Mouse (Mus musculus): Measurements from ENCODE around the gene Tbc1d9b.
"Not testable (repeated sequence)": the region's sequence is repeated elsewhere in the genome, so short reads cannot be mapped to it uniquely, and the experiment has no call there.

The Tbc1d9b gene

DNA sequence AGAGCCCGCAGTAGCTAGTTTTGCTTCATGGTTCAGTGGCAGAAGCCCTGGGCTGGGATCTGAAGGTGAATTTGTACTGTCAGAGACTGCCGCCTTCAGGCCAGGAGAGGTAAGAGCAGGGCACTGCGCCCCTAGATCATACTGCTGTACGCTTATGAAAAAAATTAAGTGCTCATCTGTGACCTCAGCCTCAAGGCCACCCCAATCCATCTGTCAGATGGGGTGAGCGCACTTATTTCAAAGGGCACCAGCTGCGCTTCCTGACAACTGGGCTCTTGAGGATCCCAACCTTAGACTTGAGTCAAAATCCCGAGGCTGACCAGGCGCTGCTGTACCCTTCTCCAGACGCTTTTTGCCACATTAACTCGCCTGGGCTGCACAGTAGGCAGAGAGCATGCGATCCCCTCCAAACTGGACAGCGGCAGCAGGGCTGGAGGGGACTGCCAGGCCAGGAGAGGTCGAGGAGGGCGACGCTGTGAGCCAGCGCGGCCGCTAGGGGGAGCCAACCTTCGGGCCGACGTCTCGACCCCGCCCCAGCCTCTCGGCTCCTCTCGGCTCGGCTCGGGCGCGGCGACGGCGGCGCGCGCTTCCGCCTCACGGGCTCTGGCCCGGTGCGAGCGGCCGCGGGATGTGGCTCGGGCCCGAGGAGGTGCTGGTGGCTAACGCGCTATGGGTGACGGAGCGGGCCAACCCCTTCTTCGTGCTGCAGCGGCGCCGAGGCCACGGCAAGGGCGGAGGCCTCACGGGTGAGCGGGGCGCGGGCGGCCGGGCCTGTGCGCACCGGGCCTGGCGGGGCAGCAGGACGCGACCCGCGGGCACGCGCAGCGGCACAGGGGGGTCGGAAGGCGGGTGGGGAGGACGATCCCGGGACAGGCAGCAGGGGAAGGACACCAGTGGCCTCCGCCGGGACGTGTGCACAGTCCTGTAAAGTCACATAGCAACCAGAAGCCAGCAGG lies at the start of gene Tbc1d9b:
Gene Tbc1d9b (plus strand): TSS at position 586 of the 956 bp plus-strand sequence.
- DNase-seq (ENCODE audit: low spot score): peak; percentile 88

DNA sequence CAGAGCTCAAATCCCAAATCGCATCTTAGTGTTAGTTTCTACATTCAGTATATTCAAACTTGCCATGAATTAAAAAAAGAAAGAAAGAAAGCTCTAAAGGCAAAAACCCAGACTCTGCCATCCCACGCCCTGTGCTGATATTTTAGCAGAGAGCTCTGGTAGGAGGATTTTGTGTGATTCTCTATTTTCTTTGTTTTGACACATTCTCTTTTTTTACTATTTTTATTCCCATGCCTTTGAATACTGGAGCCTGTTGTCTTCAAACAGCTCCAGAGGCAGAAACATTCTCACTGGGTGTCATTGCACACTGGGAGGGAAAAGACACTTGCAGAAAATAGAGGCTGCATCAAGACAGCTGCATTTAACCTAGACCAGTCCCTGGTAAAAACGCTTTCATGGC lies 45.0 kb upstream of the Tbc1d9b start:
- no peak for DNase-seq (ENCODE audit: low spot score)

DNA sequence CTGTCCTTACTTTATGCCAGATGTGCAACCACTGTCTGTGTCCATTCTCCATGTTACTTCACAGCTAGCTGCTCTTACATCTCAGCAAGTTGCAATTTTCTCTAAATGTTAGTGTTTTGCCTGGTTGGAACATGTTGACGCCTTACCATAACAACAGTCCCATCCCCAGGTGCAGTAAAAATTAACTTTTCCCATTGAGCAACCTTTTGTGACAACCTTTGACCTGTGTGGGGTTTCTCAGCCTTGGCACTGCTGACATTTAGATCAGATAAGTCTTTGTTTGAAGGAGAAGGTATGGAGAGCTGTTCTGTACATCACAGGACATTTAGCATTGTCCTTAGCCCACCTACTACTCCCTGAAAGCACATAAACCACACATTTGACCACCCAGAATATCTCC lies 41.4 kb upstream of the Tbc1d9b start:
- DNase-seq (ENCODE audit: low spot score): no peak

DNA sequence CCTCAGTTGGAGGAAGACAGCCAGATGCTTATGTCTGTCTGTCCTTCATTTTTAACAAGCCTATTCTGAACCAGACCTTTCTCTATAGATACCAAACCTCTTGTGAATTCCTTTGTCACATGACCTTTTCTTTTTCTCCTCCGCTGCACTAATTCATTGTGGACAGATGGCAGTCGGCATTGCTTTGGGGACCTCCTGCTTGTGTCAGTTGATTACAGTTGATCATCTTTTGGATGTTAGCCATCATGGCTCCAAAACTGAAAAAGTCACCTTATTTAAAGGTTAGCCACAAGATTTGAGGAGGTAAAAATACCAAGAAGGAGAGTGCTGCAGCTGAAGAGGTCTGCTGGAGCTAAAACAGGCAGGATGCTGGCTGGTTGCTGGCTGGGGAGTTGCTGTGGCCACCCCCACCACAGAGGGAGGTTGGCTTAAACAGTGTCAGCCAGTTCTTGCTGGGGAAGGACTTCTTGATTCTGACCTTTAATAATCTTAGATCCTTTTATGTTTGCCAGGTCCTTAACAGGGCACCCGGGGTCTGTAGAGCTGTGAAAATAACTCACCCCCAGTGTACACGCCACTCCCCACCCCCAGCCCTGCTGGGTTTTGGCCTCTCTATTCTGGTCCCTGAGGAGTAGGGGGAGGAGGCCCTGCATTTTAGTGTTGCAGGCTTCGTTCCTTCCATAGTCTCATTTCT lies 40.1 kb upstream of the Tbc1d9b start:
- no peak for DNase-seq (ENCODE audit: low spot score)

DNA sequence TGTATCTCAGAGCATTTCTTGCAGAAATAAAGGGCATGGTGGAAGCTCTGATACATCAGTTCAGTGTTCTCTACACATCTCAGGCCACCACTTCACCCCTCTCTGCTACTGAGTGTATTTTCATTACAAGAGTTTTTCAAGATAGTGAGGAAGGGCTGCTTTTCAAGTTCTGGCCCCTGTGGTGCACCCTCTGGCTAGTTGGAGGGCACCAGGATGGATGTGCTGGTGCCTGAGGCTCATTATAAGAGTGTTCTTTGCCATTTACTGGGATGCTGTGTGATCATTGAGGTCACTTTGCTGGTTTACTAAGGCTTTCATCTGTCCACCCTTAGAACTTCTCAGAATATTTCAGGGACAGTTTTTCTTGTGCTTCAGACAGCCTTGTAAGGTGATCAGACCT lies 39.5 kb upstream of the Tbc1d9b start:
- no peak for DNase-seq (ENCODE audit: low spot score)

DNA sequence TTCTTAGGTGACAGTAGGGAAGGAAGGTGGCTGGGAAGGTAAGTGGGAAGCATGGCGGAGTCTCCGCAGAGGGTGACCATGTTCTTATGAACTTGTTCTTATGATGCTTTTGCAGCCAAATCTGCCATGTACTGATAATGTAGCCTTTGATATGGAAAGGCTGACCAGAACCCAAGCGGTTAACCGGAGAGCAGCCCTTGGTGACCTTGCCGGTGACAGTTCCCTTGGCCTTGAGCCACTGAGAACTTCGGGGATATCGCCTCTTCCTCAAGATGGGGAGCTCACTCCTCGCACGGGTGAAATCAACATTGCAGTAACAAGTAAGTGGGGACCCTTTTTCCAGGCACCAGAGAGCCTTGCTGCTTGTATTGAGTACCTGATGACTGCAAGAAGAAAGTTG lies 35.5 kb upstream of the Tbc1d9b start:
- no peak for DNase-seq (ENCODE audit: low spot score)

DNA sequence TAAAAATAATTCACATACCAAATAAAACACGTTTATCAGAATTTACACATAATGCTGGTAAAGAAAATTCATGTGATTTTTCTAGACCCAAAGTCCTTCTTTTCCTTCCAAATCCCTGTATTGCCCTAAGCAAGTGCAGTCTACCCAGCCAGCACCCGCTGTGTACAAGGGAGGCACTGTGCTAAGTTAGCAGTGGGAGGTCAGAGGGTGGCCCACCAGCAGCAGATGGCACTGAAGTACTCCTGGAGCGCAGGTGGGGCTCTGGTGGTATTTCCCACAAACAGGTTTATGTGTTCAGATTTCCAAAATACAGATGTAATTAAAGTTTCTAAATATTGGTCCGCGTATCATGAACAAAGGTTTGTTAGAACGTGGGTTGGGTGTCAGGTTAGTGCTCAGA lies 34.1 kb upstream of the Tbc1d9b start:
- DNase-seq (ENCODE audit: low spot score): no peak

DNA sequence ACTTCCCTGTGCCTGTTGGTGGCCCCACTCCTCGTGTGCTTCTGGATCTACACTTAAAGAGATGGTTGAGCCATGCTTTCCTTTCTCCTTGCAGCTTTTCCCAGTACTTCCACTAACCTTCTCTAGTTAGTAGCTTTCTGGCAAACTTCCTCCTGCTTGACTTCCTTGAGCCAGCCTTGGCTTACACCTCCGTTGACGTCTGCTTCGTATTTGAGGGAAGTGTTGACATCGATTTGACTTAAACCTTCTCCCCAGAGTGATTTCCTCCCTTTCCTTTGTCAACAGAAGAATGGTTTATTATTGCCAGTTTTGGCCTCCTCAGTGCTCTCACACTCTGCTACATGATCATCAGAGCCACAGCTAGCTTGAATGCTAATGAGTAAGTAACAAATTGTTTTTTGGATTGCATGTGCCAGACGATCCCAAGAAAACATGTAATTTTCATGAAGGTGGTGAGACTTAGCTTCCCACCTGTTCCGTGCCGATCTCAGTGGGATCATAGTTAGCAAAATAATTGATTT lies 32.2 kb upstream of the Tbc1d9b start:
- no peak for DNase-seq (ENCODE audit: low spot score)

DNA sequence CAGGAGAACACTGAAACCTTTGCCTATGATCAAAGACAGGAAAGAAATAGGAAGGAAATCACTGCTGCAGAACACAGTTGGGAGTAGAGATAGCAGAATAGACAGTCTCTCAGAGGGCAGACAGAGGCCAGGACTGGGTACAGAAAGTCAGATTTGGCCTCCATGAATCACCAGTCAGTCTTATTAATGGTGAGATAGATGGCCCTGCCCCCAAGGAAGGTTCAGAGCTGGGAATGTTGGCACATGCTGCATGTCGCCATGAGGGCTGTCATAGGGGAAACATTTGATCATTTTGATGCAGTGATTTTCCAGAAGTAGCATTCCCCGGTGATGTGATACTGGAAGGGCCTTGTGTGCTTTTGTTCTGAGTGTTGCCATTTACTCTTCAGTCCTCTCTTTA lies 31.5 kb upstream of the Tbc1d9b start:
- no peak for DNase-seq (ENCODE audit: low spot score)

DNA sequence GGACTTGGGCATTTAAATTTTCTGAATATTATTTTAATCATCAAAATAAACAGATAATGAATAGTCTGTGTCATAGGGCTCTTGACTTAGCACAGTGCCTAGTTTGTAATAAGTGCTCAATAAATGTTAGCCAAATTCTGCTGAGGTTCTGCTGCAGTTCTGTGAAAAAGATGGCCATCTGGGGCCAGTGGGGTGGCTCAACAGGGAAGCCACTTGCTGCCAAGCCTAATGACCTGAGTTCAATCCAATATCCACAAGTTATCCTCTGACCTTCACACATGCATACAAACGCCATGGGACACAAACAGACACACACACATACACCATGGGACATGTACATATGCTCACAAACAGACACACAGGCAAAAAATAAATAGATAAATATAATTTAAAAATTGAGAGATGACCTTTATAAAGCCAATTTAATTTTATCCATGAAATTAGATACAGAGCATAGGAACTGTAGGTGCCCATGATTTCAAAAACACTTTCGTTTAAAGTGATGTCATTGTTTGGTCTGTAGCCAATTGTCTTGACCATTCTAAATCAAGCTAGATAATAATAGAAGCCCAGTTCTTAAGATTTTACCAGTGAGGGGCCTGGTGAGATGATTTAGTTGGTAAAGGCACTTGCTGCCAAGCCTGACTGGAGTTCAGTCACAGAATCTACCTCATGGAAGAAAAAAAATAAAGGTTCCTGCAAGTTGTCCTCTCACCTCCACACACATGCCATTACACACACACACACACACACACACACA lies 30.5 kb upstream of the Tbc1d9b start:
- no peak for DNase-seq (ENCODE audit: low spot score)

DNA sequence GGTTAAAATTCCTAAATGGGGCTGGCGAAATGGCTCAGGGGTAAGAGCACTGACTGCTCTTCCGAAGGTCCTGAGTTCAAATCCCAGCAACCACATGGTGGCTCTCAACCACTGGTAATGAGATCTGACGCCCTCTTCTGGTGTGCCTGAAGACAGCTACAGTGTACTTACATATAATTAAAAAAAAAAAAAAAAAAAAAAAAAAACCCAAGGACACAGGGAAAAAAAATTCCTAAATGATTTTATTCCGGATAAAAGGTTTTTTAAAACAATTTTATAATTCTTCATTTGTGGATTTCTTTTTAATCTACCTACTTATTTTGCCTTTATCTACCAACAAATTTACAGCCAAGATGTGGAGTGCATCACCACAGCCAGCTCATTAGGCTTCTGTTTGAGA lies 29.2 kb upstream of the Tbc1d9b start:
- DNase-seq (ENCODE audit: low spot score): not testable (repeated sequence)

DNA sequence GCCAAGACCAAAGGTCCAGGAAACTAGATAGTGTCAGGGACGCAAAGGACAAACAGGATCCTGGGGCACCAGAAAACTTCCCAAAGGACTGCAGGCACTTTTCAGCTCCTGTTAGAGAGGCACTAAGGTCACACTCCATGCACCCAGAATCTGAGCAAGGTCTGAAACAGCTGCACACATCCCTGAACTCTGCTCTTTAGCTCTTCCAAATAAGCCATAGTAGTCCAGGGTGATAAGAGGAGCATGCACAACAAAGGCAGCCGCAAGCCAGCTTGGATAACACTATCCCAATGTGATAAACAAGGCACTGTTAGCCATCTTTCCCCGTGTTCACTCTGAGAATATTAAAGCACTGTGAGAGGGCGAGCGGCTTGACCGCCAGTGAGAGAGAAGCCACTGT lies 27.2 kb upstream of the Tbc1d9b start:
- no peak for DNase-seq (ENCODE audit: low spot score)

DNA sequence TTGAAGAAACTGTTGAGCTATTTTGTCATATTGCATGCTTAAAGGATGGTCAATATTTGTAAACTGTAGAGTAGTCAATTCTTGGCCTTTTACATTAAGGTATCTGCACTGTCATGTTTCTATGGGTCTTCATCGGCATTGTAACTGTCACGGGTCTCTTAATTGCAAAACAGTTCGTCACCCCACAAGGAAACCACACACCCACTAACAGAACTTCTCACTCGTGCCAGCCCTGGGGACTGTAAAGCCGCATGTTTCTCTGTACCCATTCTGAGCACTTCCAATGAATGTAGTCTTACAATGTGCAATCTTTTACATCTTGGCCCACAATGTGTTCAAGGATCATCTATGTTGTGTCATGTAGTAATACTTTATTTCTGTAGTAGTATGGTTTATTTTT lies 26.0 kb upstream of the Tbc1d9b start:
- no peak for DNase-seq (ENCODE audit: low spot score)

DNA sequence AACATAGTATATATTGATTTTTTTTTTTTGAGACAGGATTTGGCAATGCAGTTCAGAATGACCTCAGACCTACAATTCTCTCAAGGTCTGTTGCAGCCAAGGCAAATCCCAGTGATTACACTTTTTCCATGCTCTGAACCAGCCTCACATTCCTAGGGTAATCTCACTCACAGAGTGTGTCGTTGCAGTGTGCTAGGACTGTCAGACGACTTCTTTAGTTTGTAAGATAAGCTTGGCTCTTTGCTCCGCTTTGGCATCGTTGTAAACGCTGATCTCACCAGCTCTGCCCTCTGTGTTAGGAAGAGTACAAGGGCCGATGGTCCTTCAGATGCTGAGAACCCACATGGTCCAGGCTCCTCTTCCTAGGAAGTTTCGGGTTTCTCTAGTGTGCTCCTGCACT lies 25.2 kb upstream of the Tbc1d9b start:
- no peak for DNase-seq (ENCODE audit: low spot score)

DNA sequence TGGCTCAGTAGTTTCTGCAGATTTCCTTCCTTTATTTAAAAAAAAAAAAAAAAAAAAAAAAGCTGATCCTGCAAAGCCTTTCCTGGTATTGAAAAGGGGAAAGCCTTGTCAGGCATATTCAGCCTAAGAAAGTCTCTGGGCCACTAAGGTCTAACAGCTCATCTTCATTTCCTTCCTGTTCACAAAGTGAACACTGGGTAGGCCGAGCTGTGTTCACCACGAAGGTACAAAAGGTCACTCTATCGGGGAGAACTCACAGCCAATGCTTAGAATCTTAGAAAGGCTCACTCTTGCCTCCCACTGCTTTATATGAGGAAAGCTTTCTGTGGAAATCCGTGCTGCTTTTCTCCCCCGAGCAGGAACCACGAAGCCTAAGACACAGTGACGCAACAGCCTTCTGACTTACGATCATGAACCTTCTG lies 22.4 kb upstream of the Tbc1d9b start:
- no peak for DNase-seq (ENCODE audit: low spot score)

DNA sequence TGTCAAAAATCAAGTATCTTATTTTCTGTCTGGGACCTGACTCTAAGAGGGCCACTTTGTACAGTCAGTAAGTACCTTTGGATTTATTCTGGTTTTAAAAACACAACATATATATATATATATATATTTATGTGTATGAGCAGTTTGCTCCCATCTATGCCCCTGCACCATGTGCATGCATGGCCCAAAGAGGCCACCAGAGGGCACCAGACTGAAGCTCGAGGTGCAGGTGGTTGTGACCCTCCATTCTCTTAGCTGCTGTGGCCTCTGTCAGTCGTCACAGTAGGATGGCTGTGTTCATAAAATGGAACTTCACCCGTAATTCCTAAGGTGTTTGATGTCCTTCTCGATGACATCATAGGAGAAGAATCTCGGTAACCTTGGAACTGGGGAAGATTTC lies 16.9 kb upstream of the Tbc1d9b start:
- peak; percentile 60 for DNase-seq (ENCODE audit: low spot score)

DNA sequence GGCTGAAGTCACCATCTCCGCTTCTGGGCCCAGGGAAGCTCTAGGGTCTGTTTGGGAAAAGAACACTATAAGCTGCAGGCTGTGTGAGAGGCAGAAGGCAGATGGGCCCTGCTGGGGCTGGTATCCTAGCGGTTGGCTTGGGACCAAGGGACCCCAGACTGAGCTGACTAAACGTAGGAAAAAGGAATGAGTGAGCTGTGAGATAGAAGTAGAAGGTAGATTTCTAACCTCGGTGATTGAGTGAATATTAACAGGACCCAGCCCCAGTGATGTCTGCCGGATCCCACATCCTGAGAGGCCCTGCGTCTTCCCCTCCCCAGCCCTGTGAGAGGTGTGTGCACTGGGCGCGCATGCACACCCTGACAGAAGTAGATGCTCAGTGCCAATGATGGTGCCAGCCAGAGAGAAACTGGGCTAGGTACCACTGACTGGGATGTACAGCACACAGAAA lies 8.5 kb upstream of the Tbc1d9b start:
- no peak for DNase-seq (ENCODE audit: low spot score)

DNA sequence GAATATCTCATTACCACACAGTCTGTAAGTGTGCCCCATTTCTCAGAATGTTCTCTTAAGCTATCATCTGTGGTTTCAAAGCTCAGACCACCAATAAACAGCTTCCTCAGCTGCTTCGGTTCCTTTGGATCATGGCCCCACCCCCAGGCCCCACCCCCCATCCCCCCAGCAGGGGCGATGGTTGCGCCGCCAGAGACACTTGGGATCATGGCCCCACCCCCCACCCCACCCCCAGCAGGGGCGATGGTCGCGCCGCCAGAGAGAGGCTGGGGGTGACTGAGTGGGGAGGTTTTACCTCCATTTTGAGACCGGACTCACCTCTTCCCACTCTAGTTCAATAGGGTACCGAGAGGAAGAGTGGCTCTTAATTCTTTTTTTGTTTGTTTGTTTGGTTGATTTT lies 3.4 kb upstream of the Tbc1d9b start:
- DNase-seq (ENCODE audit: low spot score): no peak

DNA sequence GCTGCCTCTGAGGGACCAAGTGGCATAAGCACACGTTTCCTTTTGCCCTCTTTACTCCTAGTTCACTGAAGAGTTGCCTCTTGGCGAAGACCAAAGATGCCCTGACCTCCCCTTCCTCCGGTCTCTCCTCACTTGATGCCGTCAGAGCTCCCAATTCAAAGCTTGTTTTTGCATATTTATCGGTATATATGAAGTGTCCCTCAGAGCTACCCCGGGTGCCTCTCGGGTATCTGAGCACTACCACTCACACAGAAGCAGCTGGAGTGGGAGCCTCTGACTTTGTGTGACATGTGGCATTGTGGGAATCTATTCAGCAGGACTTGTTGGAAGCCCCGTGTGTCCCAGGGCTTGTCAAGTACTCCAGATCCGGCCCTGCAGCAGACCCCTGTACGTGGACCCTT lies 605 bp downstream of the Tbc1d9b start:
- no peak for DNase-seq (ENCODE audit: low spot score)

DNA sequence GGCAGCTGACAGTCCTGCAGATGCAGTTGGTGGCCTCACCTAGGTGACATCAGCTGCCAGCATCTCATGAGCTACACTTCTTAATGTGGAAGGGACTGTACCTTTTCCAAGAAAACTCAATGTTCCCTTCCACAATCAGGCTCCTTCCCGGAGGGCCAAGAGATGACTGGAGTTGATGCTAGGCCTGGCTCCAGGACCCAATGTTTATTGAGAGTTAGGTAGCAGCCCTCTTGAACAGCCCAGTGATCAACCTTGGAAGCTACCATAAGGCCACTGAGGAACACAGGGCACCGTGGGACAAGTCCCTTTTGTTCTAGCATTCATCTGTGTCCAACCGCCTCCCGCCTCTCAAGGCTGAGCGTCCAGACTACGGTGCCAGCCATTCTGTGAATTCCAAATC lies 1.1 kb downstream of the Tbc1d9b start:
- DNase-seq (ENCODE audit: low spot score): no peak

DNA sequence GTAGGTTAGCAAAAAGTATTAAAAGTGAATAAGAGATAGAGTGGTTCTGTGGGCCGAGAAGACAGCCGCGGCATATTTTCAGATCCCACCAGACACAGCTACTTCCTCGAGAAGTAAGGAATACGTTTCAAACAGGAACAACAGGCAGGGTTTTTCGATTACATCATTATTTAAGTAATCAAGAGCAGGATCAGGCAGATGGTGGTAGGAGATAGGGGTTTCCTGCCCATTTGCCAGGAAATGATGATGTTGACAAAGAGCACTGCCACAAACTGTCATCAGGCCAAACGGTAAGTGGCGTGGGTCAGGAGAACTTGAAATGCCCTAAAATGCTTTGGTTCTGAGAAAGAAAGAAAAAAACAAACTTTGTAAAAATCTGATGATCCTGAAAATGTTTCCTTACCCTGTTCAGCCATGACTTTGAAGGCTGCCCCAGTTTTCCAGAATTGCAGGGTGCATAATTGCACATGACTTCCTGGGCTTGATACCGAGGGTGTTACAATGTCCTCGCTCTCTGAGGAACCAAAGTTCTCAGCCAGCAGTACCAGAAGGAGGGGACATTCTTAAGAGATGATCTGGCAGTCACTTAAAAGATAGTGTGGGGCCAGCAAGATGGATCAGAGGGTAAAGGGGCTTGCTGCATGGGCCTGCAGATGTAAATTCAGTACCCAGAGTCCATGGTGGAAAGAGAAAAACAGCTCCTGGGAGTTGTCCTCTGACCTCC lies 3.1 kb downstream of the Tbc1d9b start:
- DNase-seq (ENCODE audit: low spot score): no peak

Measured in urinary bladder, postnatal 25 days (tissue).